Mouse (Mus musculus) CD4-positive, CD25-positive, alpha-beta regulatory T cell, adult 2 months (primary cell): ENCODE results near the gene Thbs1.

Source experiments
- DNase-seq: peaks from one replicate; pipeline ENCODE4 v3.0.0-alpha.2; 2012; ENCODE audit warnings: low read depth, low spot score

Thbs1 gene

DNA sequence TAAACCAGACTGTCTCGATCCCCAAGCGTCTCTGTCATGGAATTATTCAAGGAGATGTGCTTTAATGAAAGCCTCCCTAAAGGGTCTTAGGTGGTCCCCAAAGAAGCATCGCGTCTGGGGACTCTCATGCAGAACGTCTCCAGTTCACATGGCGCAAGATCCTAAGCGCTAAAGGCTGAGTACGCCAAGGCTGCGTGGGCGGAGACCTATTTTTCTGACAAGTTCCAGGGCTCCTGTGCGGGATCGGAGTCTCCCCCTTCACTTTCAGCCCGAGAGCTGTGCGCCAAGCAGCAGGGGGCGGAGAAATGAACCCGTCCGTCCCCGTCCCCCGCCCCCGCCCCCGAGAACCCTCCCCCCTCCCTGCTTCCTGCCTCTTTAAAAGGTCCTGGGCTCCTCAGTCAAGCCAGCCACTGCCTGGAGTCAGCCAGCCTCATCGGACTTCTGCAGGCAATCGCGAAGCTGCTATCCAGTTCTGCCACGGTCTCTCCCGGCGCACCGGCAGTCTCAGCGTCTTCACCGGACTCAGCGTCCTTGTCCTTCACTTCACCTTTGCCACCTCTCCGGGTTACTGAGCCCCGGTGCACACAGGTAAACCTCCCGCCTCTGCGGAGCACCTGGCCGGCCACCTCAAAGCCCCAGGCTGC is at the start of gene Thbs1:
Thbs1 (plus strand) TSS at position 389 of the 644 bp plus-strand sequence.
- peak; percentile 52 for DNase-seq

DNA sequence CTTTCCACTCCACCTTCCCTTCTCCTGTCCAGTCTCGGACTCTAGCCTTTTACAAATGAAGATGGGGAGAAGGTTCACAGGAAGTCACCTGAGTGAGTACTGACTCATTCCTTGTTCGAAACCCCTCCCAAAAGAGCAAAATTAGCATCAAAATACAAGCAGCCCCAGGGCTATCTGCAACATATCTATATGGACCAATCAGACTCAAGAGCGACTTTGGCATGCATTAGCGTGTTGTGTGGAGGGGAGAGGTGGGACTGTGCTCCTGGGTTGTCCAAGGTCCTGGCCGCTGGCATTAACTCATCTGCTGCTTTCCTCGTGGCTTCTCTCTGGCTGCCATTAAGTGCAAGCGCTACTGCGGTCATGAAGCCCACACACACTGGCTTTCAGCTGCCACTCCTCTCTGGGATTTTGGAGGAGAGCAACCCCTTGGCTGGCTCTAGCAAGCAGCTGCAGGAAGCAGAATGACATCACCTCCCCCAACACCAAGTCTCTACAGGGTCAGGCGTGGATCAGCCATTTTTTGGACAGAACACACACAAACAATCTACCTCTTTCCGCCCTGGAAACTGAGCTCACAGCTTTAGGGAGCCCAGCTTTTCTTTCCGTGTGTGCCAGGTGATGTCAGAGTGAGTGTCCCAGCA is 47.4 kb upstream of the Thbs1 start:
- no peak for DNase-seq

DNA sequence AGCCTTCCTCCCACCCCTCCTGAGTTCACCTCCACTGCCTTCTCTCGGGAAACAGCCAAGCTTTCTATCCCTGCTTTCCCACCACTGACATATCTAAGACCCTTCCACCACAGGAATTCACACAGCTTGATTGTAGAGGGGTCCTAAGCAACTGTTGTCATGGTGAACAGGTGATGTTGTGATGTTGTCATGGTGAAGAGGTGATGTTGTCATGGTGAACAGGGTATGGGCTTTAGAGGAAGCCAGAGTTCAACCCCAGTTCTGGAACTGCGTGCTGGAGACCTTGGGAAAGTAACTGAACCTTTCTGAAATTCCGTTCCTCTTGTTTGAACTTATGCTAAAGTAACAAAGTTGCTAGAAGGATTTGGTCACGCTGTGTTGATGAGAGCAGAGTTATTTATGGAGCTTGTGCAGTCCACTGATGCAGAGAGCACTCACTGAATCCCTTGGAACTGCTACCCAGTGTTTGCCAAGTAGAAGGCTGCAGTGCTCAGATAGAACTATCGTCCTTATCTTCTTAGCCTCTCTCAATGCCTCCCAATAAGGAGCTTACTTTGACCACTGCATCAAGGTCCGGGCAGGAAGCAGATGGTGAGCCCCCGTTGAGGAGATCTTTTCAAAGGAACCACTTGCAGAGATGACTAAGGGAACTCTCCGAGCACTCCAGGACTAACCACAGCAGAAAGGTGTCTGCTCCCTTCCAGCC is 45.5 kb upstream of the Thbs1 start:
- no peak for DNase-seq

DNA sequence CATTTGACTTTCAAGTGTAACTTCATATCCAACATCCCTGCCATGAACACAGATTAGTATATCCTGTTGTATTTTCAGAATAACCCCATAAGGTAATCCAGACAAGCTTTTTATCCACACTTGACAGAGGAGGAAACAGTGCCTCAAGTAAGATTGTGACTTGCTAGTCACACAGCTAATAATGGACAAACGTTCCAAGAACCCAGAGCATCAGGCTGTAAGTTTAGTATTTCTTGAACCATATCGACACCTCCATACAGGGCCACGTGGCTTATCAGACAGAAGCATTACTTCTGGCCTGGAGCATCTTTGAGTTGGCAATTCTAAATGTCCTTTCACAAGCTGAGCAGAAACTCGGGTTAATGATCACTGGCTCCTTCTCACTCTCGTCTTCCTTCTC is 41.7 kb upstream of the Thbs1 start:
- DNase-seq, result no peak

DNA sequence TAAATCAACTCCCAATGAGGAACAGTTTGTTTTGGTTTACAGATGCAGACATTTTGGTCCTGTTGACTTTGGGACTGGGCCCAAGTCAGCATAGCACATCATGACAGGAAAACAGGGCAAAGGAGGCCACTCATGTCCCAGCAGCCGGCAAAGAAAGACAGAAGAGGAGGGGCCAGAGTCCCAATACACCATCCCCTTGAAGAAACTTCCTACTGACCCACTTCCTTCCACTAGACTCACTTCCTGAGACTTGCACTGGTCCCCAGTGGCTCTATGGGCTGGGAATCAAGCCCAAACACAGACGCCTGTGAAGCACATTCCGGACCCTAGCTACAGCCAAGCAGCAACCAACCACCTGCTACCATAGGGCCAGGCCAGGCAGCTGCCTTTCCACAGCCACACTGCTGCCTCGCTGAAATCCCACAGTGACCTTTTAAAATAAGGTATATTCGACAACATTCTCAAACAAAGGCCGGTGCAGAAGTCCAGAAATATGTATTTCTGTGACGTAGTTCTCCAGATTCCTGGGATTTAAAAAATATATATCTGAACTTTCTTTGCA is 38.8 kb upstream of the Thbs1 start:
- DNase-seq, result no peak

DNA sequence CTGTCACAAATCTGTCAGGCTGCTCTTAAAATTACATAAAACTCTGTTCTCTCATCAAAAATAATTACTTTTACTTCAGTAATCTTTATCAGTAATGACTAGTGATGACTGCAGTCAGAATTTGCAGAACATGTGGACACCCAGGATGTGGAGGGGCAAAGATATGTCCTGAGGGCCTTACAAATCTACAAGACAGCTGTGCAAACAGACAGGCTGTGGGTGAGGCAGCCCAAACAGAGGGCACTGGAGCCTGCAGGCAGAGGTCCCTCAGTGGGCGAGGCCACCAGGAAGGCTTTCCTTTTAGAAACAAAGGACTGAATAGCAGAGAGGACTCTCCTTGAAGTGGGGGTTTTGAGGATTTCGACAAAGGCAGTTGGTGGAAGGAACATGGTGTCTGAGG is 37.6 kb upstream of the Thbs1 start:
- no peak for DNase-seq

DNA sequence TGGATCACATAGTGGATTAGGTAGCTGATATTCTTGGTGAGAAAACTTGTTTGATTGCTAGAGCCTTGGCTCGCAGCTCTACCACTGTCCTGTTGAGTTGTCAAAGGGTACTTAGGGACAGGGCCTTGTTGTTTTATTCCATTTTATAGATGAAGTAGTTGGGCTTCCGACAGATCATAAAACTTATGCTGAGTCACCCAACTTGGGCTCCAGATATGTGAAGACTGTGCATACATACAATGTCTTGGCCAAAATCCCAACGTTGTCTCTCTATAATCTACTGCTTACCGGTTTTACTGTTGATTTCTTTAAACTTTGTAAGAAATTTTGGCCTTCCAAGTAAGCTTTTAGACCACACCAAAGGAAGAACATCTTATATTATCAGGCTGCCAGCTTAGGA is 36.5 kb upstream of the Thbs1 start:
- no peak for DNase-seq

DNA sequence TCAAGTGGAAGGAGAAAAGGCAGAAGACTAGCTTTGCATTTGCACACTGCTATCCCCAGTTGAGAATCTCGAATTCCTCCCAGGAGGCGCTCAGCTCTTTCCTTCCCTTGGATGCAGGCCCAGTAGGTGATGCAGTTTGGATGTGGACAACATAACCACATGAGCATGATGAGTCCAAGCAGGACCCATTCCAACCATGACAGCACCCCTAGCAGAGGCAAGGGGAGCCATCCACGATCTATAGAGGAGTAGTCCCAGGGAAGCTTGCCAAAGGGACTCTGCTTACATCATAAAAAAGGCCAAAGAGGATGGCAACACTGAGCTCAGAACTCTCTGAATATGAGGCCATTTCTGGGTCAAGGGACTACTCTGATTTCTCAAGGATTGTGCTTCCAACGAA is 32.5 kb upstream of the Thbs1 start:
- DNase-seq, result no peak

DNA sequence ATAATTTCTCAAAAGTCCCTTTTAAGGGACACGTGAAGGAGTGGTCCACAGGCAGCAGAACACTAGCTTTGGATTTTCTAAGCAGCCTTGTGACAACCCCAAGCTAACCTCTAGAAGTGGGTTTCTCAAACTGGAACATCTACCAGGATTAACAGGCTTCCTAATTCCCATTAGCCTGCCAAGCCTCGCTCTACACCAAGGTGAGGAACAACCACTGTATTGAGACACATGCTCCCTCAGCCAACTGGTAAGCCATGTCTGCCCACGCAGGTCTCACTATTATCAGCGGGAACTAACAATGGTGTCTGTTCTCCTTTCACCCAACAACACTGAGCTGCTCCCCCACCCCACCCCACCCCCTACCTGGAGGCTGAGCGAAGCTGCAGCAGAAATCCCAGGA is 30.1 kb upstream of the Thbs1 start:
- DNase-seq, result no peak

DNA sequence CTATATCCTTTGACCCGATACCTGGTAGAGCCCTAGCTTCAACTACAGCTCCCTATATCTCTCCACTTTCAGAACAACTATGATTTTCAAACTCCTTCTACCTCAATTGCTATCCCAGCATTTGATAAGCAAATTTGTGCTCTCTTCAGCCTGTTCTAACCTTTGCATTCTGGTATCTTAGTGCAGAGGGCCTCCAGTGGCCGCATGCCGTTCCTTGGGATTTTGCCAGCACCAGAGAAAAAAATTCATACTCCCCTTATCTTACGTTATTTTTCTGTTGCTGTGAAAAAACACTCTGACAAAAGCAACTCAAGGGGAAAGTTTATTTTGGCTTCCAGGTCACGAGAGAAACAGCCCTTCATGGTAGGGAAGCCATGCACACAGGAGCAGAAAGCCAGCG is 28.0 kb upstream of the Thbs1 start:
- no peak for DNase-seq

DNA sequence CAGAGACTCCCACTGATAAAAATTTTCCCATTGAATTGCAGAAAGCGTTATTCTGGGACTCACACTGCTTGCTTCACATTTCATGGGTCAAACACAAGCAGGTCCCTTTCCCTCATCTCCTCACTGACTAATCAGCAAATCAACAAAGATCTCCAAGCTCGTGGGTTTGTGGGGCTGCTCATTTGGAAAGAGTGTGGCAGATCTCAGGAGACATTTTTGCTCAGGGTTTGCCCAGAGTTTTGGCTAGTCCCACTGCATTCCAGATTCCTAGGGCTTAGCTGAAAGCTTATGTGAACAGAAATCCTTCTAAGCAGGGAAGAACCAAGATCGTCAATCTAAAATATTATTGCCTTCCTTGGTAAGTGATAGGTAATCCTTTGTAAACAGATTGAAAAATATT is 27.0 kb upstream of the Thbs1 start:
- no peak for DNase-seq

DNA sequence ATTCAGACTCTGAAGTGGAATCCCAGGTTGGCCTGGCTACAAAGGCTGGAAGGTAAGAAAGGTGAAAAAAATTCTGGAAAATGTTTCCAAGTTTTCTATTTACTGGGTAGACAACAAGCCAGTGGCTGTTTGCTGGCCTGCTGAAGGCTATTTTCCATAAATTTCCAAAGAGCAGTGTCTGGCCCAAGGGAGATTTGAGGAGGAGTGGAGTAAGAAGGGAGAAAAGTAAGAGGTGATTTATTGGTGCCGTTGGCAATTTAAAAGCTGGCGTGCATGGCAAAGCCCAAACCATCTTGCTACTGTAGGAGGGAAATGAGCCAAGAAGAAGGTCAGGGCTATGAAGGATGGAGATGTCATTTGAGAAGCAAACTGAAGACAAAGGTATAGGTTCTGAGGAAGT is 26.0 kb upstream of the Thbs1 start:
- no peak for DNase-seq

DNA sequence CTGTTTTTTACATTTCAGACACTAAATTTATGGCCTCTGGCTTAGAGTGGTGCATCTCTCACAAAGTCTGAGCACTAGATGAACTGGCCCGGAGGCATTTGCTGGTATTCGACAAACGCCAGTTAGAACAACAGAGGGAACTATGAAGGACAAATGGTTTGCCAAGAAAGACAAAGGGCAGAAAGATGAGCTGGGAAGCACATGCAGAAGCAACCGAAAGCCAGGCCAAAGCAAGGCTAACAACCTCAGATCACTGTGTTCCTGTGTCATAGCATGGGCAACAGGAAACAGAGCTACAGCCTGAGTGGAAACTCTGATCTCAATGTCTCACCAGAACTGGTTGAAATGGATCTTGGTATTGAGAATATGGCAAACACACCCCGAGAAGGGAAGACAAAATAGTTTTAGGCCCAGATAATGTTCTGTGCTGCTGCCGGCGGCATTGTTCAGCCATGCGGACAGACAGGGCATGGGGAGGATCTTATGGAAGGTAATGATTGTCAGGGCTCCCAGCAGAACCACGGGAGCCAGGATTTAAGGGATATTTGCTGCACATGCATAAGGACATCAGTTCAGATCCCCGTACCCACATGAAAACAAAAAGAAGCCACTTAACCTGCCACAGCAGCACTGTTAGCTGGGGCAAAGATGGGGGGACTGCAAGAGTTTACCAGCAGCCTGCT is 24.5 kb upstream of the Thbs1 start:
- no peak for DNase-seq

DNA sequence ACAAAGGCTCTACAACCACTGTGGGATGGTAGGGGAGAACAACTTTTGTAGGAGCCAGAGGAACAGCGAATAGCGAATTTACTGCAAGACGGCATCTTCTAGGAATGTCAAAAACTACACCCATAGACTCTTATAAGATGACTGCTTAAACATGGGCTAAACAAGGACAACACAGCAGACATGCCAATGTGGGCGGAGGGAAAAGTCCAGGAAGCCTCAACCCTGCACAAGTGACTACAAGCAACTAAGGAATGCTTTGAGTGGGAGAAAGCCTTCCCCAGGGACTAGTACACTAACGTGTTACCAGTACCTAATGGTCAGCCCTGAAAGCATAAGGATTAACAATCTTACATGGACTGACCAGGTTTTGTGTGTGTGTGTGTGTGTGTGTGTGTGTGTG is 20.4 kb upstream of the Thbs1 start:
- DNase-seq, result no peak

DNA sequence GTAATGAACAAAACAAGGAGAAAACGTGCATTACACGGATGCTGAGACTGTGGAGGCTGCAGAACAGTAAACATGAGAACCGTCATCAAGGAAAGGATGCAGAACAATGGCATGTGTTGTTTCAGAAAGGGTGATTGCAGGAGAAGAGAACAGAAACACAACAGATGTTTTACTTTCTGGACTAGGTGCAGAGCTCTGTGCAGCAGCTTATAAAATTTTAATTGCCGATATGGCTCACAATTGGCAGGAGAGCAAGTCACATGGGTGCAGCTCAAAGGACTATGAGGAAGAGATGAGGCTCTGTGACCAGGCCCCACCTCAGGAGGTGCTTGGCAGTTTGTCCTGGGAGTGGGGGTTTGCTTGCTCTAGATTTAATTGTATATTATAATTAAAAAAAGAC is 12.6 kb upstream of the Thbs1 start:
- no peak for DNase-seq

DNA sequence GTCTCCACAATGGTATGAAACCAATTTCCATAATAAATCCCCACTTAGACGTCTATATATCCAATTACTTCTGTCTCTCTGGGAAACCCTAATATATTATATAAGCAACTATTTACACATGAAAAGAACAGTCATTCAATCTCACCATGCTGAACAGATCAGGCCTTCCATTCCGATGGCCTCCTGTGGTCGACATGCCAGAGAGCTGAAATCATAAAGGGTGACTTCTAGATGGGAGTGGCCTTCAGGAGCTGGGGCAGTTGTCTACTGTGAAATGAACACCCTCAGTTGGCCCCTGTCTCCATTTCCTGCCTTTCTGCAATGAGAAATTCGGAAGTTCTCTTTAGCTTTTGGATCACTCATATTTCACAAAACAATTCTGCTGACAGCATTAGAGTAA is 9.5 kb upstream of the Thbs1 start:
- no peak for DNase-seq

DNA sequence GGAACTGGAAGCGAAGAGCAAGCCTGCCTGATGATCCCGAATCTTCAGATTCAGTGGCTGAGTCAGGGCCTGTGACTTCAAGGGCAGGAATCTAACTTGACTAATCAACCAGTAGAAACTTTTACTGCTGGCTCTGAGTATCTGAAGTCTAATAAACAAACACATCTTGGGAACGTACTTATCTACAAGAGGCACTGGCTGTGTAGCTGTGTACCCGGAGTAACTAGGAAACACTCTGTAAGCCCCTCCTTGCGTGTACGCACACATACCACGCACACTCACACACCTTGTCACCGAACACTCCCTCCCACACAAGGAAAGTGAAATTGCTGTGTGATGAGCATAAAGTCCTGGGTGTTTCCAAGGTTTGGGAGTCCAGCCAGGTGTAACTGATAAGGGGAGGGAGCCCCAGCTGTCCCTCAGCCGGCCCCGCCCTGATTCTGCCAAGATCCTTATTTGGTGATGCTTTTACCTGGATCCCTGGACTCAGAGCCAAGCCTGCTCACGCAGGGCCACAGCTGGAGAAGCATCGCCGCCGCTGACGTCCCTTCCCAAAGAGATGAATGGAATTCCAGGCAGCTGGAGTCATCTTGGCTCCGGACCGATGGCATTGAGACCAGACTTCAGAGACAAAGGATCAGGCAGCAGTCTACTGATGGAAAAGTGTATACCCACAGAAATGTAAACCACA is 1.3 kb upstream of the Thbs1 start:
- no peak for DNase-seq

DNA sequence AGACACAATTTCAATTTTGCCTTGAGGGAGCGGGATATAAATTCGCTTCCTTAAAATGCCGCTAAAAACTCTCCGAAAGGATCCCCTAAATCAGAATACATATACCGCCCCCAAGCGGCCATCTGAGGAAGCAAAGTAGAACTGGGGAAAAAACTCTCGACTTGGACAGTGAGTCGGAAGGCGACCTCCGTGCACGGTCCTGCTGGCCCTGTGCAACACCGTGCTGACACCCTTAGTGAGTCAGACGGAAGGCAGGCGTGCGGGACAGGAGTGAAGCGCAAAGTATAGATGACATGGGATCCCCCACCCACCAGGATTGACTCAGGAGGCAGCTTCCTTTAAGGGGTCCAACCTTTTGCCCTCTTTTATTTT is 574 bp upstream of the Thbs1 start:
- DNase-seq, result peak; percentile 55

DNA sequence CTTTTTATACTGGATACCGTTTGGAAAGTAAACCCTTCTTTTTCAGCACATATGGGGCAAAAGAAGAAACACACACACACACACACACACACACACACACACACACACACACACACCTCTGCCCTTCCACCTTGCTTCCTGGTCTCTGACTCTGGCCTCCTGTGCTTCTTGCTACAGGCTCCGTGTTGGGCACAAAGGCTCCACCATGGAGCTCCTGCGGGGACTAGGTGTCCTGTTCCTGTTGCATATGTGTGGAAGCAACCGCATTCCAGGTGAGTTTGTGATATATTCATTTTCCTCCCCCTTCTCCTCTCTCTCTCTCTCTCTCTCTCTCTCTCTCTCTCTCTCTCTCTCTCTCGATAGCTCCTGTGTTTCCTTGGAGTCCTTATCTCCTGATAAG is 762 bp downstream of the Thbs1 start:
- no peak for DNase-seq

DNA sequence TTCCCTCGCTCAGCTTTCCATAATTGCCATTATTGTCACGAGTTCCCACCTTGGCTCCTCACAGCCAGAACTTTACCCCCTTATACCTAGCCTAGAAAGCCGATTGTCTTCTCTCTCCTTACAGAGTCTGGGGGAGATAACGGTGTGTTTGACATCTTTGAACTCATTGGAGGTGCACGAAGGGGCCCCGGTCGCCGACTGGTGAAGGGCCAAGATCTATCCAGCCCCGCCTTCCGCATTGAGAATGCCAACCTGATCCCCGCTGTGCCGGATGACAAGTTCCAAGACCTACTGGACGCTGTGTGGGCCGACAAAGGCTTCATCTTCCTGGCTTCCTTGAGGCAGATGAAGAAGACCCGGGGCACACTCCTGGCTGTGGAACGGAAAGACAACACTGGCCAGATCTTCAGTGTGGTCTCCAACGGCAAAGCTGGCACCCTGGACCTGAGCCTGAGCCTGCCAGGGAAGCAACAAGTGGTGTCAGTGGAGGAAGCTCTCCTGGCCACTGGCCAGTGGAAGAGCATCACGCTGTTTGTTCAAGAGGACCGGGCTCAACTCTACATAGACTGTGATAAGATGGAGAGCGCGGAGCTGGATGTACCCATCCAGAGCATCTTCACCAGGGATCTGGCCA is 1.3 kb downstream of the Thbs1 start:
- no peak for DNase-seq

DNA sequence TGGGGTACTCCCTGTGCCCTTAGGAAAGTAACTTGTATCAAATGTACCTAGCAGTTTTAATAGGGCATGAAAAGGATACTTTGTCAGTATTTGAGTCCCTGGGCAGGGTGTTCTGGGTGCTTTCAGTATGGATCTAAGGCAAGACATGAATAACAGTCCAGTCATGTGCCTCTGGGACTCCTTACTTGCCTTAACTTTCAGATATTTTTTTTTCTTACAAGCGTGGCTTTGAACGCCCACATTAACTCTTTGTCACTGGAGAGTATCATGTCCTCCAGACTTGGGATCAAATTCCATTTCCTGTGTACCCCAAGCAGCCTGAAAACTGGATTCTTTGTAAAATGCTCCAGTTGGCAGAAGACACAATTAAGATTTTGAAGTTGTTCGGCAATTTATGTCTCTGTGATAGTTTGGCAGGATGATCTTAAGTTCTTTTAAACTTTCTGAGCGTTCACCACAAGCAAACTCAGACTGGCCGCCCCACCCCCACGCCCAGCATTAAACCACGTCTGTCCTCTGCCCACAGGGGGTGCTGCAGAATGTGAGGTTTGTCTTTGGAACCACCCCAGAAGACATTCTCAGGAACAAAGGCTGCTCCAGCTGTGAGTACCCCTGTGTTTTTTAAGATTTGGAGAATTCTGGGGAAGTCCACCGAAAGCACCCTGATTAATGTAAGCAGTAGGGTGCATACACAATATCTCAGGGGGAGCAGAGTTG is 2.3 kb downstream of the Thbs1 start:
- DNase-seq, result no peak
